Mouse (Mus musculus) mesoderm, embryonic 11.5 days (tissue): ENCODE measurements around the gene Lrit3.
A peak's percentile ranks its signal among the peaks of the same experiment; 100 is the strongest.
"Not testable (repeated sequence)": the region's sequence is repeated elsewhere in the genome, so short reads cannot be mapped to it uniquely, and the experiment has no call there.

Experiments
- DNase-seq: peaks from one replicate; pipeline ENCODE4 v3.0.0-alpha.2; 2012; ENCODE audit warnings: low read depth, low spot score

Gene Lrit3

DNA sequence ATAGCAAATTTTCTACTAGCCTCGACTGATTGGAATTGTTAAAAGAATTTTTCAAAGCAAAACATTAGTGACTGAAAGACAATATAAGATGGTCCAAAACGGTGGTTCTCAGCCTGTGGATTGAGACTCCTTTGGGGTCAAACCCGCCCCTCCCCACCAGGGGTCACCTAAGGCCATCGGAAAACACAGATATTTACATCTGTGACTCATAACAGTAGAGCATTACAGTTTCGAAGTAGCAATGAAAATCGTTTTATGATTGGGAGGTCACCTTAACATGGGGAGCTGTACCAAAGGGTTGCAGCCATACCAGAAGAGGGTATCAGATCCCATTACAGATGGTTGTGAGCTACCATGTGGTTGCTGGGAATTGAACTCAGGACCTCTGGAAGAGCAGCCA lies 32.6 kb downstream of the Lrit3 start:
- no peak for DNase-seq

DNA sequence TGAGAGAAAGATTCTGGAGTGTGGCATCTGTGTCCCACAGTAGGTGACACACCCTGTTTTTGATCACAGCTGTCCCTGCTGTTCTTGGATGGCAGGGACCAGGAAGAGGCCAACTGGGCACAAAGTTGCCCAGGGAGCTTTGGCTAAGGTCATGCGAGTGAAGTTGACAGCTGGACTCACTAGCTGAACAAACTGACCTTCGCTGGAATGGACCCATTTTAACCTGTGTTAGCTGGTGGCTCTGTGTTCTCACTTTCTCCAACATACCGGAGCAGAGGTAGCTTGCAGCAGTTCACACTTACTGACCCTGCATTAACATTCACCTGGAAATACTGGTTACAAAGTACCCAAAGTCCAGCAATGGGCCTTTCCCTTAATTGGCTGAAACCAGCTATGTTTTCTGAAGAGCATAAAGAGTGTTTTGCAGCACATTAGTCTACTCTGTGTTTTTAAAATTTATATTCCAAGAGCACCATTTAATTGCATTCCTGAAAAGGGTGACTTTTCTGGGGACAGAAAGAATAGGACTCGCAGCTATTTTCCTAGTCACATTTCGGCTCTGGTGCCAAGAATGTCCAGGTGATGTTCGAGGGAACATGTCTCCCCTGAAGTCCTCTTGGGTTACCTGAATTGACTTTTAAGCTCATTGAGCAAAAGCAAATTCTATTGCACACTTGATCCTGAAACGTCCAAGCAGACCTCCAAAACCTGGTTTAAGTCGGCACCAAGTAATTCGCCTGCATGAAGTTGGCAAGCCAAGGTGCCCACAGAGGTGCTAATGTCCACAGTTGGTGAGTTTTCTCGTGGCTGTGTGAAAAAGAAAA lies 36.6 kb downstream of the Lrit3 start:
- no peak for DNase-seq

DNA sequence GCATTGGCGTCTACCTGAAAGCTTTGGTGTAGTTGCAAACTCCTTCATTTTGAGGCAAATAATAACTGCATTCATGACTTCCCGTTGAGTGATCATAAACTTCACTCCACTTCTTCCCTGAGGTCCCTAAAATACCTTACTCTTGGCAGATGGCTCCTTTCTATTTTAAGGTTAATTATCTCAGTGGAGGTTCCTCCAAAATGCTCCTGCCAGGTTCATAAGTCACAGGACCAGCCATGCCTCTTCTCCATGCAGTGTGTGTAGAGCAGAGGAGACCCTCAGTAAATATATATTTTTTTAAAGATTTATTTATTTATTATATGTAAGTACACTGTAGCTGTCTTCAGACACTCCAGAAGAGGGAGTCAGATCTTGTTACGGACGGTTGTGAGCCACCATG lies 37.7 kb downstream of the Lrit3 start:
- DNase-seq, result no peak

DNA sequence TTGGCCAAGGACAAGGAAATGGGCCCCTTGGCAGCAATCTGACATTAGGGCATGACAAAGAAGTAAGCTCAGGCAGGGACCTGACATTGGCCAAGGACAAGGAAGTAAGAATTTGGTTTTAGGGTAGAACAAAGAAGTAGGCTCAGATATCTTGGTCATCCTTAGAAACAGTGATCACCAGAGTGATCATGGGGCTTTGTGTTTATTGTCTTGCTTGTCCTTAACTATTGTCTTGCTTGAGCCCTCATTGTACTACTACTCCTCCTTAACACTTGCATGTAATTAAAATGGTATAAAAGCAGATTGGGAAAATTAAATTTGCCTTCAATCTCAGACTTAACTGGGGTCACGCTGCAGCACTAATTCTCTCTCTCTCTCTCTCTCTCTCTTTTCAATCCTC lies 46.2 kb downstream of the Lrit3 start:
- not testable (repeated sequence) for DNase-seq

DNA sequence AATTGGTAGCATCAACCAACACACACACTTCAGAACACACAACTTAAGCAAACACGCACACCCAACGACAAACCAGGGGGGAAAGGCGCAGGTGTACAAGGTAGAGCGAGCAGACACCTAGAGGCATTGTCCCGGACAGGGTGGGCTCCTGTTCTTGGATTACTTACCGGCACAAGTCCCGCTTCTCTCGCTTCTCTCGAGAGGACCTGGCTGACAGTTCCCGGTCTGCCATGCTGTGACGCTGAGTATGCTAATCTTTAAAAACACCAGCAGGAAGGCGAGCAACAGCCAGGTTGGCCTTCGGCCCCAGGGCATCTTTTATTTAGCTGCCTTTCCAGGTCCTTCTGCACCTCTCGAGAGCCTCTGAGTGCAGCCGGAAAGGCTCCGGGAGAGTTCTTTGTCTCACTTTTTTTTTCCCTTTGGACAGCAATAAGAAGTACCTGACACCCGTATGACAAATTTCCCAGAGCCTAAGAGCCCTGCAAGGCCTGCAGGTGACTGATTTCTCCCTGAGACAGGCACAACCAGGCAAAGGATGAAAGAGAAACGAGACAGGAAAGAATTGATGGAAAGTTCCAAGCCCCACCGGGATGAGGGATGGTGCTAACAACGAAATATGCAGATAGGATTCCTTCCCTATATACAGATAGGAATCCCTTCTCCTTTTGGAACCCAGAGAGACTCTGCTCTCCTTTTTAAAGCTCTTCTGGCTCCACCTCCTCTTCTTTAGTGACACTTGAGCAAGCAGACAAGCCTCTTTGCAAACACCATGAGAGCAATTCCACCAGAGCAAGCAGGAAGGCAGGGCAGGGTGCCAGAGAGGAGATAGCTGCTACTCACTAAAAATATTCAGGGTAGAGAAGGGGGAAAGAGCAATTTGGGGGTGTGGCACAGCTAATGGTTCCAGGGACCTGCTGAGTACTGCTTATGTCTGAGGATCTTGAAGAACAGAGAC lies 48.9 kb downstream of the Lrit3 start, which contains the start of gene Egf:
Gene Egf (minus strand): TSS at position 667 of the 955 bp plus-strand sequence.
- DNase-seq, result peak; percentile 20

DNA sequence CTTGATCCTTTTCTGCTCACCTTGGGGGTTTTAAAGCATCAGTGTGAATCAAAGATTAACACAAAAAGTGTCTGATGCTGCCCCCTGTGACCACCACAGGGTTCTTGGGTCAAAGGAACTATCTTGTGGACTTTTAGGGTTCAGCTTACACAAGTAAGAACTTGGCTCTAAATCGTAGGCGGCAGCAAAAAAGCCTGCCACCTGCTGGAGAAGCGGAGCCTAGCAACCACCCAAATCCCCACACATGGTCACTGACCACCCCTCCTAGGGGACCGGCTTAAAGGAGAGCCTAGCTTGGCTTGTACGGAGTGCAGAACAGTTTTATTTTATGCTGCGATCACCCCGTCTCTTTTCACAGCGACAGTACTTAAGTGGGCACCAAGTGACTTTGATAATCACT lies 59.0 kb downstream of the Lrit3 start:
- DNase-seq, result peak; percentile 28

DNA sequence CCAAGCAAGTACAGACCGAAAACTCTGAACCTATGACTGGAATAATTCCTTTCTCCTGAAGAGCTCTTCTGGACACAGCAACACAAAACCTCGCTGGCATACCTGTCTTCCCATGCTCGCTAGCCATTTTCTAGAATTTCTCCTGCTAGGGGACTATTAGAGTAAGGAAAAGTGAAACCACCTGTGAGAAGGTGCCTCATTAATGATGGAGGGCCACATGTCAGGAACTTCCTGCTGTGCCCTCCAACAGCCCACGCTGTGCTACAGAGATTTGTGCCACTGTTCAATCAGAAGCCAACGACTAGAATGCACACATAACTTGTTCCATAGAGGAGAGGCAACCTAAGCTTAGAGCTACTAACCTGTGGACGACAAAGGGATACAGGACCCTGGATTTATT lies 61.0 kb downstream of the Lrit3 start:
- DNase-seq, result no peak

DNA sequence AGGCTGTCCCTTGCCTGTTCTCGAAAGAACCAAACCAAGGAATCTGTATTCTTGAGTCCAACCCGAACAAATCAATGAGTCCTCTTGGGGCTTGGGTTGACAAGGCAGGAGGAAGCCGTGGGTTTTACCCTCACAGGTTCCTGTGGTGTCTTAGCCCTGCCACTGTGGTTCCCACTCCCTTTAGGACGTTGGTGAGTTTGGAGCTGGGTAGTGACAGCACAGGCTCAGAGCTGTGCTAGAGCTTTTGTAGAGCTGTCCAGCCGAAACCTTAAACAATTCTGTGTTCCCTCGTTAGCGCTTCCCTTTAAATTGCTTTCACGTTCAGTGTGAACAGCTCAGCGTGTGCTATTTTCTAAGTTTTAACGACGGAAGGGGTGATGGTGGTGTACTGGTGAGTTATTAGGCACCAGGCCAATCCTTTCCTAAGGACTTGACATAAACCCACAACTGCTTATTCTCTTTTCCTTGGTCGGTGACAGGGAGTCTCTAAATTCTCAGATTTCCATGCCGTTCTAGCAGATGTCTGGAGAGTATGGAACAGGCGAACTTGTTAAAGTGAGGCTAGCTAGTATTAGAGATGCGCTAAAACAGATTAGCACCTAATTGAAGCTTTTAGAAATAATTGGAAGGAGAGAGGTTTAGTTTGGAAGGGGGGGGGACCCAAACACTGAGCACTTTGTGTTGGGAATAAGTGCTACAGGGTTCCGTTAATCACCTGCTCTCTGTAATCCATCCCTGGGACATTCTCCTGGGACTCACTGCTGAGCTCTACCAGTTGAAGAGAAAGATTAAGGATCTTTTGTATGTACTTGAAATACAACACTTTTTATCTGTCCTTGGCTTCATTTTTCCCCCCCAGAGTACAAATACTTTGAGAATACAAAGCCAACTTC lies 65.3 kb downstream of the Lrit3 start:
- no peak for DNase-seq
